Mouse (Mus musculus): ENCODE data around the gene Tmtc4.
A peak's percentile ranks its signal among the peaks of the same experiment; 100 is the strongest.

Tmtc4 gene

GRCm38 (mm10) chr14:122902884-122903283 is 81.0 kb downstream of the Tmtc4 start:
- peak; percentile 39 to 40 for DNase-seq (ENCODE audit: low spot score in 2 of 2)

GRCm38 (mm10) chr14:122902136-122902535 is 81.7 kb downstream of the Tmtc4 start:
- DNase-seq (ENCODE audit: low spot score in 2 of 2) = no peak

GRCm38 (mm10) chr14:122901715-122902114 is 82.1 kb downstream of the Tmtc4 start:
- no peak for DNase-seq (ENCODE audit: low spot score in 2 of 2)

GRCm38 (mm10) chr14:122901177-122901576 is 82.7 kb downstream of the Tmtc4 start:
- DNase-seq (ENCODE audit: low spot score in 2 of 2) = no peak

- no peak for DNase-seq (ENCODE audit: low spot score in 2 of 2)
Measured at GRCm38 (mm10) chr14:122900679-122901078, 83.2 kb downstream of the Tmtc4 start.

- no peak for DNase-seq (ENCODE audit: low spot score in 2 of 2)
Measured at GRCm38 (mm10) chr14:122898550-122898949, 85.3 kb downstream of the Tmtc4 start.

GRCm38 (mm10) chr14:122896106-122896505 is 87.7 kb downstream of the Tmtc4 start:
- no peak for DNase-seq (ENCODE audit: low spot score in 2 of 2)

- DNase-seq (ENCODE audit: low spot score in 2 of 2) = no peak
Measured at GRCm38 (mm10) chr14:122891470-122891968, 92.3 kb downstream of the Tmtc4 start.

GRCm38 (mm10) chr14:122888480-122888872 is 95.4 kb downstream of the Tmtc4 start:
- DNase-seq (ENCODE audit: low spot score in 2 of 2) = no peak

GRCm38 (mm10) chr14:122887702-122888479 is 95.9 kb downstream of the Tmtc4 start:
- DNase-seq (ENCODE audit: low spot score in 2 of 2) = no peak

- no peak for DNase-seq (ENCODE audit: low spot score in 2 of 2)
Measured at GRCm38 (mm10) chr14:122887278-122887677, 96.6 kb downstream of the Tmtc4 start.

GRCm38 (mm10) chr14:122885893-122886292 is 97.9 kb downstream of the Tmtc4 start:
- DNase-seq (ENCODE audit: low spot score in 2 of 2) = no peak

GRCm38 (mm10) chr14:122883821-122884584 is 99.8 kb downstream of the Tmtc4 start:
- no peak for DNase-seq (ENCODE audit: low spot score in 2 of 2)

GRCm38 (mm10) chr14:122883410-122883806 is 100.4 kb downstream of the Tmtc4 start:
- DNase-seq (ENCODE audit: low spot score in 2 of 2) = no peak

GRCm38 (mm10) chr14:122882795-122883409 is 100.9 kb downstream of the Tmtc4 start:
- DNase-seq (ENCODE audit: low spot score in 2 of 2) = no peak

GRCm38 (mm10) chr14:122882201-122882639 is 101.6 kb downstream of the Tmtc4 start:
- DNase-seq (ENCODE audit: low spot score in 2 of 2) = no peak

GRCm38 (mm10) chr14:122881699-122882098 is 102.1 kb downstream of the Tmtc4 start:
- DNase-seq (ENCODE audit: low spot score in 2 of 2) = no peak

GRCm38 (mm10) chr14:122880291-122880690 is 103.5 kb downstream of the Tmtc4 start:
- no peak for DNase-seq (ENCODE audit: low spot score in 2 of 2)

GRCm38 (mm10) chr14:122877787-122878186 is 106.0 kb downstream of the Tmtc4 start:
- DNase-seq (ENCODE audit: low spot score in 2 of 2) = no peak

GRCm38 (mm10) chr14:122876723-122877122 is 107.1 kb downstream of the Tmtc4 start:
- no peak for DNase-seq (ENCODE audit: low spot score in 2 of 2)

- peak; percentile 65 to 85 for DNase-seq (ENCODE audit: low spot score in 2 of 2)
Measured at GRCm38 (mm10) chr14:122876163-122876562, 107.7 kb downstream of the Tmtc4 start.

- DNase-seq (ENCODE audit: low spot score in 2 of 2) = no peak
Measured at GRCm38 (mm10) chr14:122875636-122876035, 108.2 kb downstream of the Tmtc4 start.

Data from frontal cortex, postnatal 10 days (tissue).